Mouse (Mus musculus): ENCODE results near the gene Gkap1.

Gkap1 gene

GRCm38 (mm10) chr13:58263546-58263945 is 12.0 kb downstream of the Gkap1 start:
- no peak for DNase-seq (ENCODE audit: low spot score)

DNA sequence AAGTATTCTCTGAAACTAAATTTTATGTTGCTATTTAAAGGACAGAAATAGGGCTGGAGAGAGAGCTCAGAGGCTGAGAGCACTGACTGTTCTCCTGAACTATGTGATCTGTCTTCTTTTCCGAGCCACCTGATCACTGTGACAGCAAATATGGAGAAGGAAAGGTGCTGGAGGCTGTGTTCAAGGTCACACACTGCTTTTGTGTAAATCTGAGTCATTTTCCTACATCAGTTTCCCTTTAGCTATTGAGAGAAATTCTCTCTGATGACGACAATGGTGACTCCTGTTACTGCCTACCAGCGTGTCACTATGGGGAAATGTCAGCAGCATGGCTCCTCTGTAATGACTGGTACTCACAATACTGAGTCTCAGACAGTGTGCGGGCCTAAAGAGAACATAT is 13.8 kb downstream of the Gkap1 start:
- no peak for DNase-seq (ENCODE audit: low spot score)

- DNase-seq (ENCODE audit: low spot score): no peak
These were observed 22.2 kb downstream of the Gkap1 start for GRCm38 (mm10) chr13:58253268-58253667.

GRCm38 (mm10) chr13:58248957-58249356 is 26.5 kb downstream of the Gkap1 start:
- DNase-seq (ENCODE audit: low spot score): no peak

DNA sequence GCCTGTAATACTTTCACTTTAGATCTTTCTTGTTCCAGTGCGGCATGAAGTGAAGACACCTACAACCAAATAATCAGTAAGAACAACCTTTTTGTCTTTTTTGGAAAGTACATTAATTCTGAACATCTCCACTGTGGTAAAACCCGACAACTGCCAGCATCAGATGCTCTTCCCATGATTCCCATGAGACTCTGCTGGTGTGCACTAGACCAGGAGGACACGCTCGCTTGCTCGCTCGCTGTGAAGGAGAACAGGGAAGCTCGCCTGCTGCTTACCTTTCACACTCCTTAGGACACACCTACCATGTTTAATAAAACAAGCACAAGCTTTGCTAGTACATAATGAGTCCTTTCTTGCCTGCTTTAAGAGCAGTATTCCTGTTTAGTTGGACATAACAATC is 39.0 kb downstream of the Gkap1 start:
- no peak for DNase-seq (ENCODE audit: low spot score)

DNA sequence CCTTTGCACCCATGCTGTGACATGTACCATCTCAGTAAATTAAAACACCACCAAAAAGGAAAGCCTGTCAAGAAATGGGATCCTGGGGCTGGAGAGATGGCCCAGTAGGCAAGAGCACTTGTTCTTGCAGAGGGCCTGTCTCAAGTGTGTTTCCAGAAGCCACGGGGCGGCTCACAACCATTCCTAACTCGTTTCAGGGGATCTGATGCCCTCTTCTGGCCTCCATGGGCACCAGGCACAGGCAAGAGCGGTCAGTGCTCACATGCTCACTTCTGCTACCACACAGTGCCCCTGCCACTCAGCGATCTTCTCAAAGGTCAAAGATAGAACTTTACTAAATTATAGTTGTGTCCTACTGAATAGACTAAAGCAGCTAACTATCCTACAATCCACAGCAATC is 42.9 kb downstream of the Gkap1 start:
- DNase-seq (ENCODE audit: low spot score): peak; percentile 28

GRCm38 (mm10) chr13:58232070-58232469 is 43.4 kb downstream of the Gkap1 start:
- DNase-seq (ENCODE audit: low spot score): no peak

GRCm38 (mm10) chr13:58228624-58229023 is 46.9 kb downstream of the Gkap1 start:
- DNase-seq (ENCODE audit: low spot score): no peak

- DNase-seq (ENCODE audit: low spot score): no peak
These were observed 49.8 kb downstream of the Gkap1 start for GRCm38 (mm10) chr13:58225694-58226093.

DNA sequence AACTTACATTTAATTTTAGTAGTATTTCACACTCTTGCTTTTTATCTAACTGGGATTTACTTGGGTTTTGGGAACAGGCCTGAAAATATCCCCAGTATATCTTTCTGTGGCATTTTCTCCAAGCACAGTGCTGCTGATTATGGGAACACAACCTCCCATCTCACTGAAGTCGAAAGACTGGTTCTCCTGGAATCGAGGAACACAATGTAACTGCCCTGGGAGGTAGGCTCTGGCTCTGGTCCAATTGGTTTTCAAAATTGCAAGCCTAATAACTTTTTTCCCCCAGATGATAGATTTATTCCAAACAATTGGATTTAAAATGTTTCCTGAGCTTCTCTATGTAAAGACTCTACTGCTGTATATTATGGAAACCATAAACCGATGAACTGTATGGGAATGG is 55.3 kb downstream of the Gkap1 start:
- no peak for DNase-seq (ENCODE audit: low spot score)

DNA sequence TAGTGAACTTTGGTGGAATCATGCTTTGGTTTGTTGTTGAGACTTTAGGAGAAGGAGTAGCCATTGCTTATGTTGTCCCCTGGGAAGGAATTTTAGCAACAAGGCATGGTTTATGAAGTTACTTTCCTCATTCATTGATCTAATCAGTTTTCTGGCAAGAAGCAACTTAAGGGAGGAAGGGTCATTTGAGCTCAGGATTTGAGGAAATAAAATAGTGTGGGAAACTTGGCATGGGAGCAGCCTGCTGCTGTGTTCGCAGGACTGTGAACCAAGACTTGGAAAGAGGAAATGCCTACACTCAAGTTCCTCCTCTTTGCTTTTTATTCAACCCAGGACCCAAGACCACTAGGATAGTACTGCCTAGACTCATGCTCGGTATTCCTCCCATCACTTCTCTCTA is 58.0 kb downstream of the Gkap1 start:
- DNase-seq (ENCODE audit: low spot score): no peak

DNA sequence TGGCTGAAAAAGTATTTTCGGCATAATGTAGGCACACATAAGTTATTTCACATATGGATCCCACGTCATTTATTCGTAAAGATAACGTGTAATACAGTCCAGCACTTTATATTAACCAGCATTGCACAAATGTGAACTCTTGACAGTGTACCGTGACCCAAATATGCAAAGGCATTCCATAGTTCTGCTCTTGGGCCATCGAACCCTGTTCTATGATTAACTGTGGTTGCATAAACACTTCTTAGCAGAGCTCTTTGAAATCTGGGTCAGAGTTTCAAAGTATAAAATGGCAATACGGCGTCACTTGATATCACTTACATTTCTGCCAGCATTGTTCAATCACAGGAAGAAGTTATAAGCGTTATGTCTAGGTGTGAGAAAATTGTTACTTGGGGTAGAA is 59.1 kb downstream of the Gkap1 start:
- DNase-seq (ENCODE audit: low spot score): no peak

DNA sequence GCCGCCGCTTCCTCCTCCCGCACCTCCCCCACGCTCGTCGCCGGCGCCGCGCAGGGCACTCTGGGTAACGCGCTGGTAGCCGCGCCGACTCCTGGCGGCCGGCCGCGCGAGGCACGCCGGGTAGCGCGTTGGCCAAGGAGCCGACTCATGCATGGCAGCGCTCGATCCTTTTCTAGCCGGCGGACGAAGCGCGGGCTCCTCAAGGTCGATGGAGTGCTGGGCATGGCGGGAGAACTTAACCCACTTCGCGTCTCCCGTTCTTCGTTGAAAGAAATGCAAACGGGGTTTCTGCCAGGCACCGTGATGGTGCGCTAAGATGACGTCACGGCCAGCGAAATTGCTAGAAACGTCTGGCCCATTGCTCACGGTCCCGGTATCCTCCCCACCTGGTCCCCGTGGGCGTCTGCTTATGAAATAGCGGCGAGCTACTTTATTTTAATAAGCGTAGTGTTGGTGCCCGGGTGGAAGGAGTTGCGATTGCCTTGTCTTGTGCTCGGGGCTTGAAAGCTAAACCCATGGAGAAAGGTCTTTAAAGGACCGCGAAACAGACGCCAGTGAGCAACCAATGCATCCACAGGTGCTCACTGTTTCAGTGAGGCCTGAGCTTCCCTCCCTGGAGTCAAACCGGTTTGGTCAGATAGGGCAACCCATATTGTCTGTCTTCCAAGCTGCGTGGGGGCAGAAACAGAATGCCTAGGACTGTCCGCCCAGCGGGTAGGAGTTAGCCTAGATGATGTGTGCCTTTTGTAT is 59.7 kb downstream of the Gkap1 start, which contains the start of gene Ubqln1:
TSS of gene Ubqln1 (minus strand) at position 62 of the 750 bp plus-strand sequence.
- peak; percentile 75 for DNase-seq (ENCODE audit: low spot score)

DNA sequence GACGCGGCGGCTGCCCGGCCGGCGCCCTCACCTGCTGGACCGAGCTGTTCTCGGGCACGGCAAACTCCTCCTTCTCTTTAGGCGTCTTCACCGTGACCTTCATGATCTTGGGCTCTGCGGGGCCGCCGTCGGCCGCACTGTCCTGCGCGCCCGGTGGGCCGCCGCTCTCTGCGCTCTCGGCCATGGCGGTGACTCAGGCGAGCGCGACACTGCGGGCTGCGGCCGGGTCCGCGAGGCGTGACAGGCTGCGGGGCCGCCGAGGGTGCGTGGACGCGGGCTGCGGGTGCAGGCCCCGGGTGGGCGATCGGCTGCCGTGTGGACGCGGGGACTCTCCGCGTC is 60.3 kb downstream of the Gkap1 start:
- no peak for DNase-seq (ENCODE audit: low spot score)

DNA sequence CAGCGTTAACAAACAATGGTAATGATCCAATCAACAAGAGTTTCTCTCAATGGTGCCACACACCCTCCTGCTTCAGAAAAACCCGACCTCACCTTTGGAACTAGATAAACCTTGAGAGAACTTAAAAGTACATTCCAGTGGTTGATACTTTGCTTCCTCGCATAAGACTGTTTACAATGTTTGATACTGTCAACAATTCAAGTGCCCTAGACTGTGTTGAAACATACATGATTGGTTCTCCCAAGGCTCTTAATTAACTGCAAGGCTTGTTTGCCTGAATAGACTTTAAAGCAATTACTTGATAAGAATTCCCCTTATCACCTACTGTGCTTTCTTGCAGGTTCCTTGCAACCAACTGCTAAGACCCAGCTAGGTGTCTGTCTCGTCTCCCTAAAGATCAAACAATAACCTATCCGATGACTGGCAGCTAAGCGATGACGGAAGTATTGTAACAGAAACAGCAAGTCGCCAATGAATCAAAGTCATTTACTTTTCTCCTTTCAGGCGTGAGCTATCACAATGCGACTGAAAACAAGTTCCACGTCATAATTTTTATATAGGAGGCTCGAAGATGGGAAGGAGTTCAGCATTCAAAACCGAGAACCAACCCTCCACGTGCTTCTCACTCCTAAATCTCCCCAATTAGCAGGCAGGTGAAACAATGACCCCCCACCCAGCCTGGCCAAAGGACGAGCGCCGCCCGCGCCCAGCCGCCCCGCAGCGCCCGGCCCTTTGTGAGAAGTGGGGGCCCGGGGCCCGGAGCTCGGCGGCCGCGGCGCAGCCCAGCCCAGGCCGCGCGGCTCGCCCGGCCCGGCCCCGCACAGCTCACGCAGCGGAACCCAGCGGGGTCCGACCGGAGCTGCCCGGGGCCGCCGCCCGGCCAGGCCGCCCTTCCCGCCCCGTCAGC is 60.9 kb downstream of the Gkap1 start:
- DNase-seq (ENCODE audit: low spot score): no peak

GRCm38 (mm10) chr13:58213801-58214200 is 61.7 kb downstream of the Gkap1 start:
- no peak for DNase-seq (ENCODE audit: low spot score)

GRCm38 (mm10) chr13:58212530-58212929 is 63.0 kb downstream of the Gkap1 start:
- no peak for DNase-seq (ENCODE audit: low spot score)

GRCm38 (mm10) chr13:58210441-58210840 is 65.1 kb downstream of the Gkap1 start:
- DNase-seq (ENCODE audit: low spot score): no peak

DNA sequence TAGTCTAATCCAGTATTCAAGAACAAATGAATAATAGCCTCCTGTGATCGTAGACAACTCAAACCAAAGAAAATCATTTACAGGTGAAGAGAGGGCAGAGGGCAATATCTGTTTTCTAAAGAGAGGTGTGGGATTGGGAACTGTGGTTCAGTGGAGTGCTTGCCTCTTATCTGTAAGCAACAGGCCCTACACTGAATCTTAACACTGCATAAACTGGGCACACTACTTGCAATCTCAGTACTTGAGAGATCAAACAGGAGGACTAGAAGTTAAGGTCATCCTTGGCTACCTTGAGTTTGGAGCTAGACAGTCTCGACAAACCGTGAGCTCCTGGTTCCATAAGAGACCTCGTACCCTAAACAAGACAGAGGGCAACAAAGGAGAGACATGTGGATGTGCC is 69.4 kb downstream of the Gkap1 start:
- no peak for DNase-seq (ENCODE audit: low spot score)

- no peak for DNase-seq (ENCODE audit: low spot score)
These were observed 70.5 kb downstream of the Gkap1 start for GRCm38 (mm10) chr13:58204986-58205385.

GRCm38 (mm10) chr13:58204202-58204601 is 71.3 kb downstream of the Gkap1 start:
- no peak for DNase-seq (ENCODE audit: low spot score)

- no peak for DNase-seq (ENCODE audit: low spot score)
These were observed 72.6 kb downstream of the Gkap1 start for GRCm38 (mm10) chr13:58202903-58203302.

DNA sequence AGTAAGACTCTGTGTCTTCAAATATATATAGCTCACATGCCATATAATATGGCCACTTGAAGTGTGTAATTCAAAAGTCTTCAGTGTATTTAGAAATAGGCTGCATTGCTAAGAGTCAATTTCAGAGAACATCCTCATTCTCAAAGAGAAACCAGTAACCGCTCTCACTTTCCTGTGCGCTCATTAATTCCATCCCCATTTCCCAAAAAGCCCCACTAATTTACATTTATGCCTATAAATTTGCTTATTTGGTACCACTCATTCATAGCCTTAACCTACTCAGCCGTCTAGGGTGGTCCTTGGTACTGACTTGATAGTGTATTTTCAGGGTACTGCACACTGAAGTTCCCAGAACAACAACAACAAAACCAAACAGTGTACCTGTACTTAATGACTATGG is 73.6 kb downstream of the Gkap1 start:
- DNase-seq (ENCODE audit: low spot score): no peak
